Mouse (Mus musculus): ENCODE measurements at regions not wholly inside any gene's neighbourhood (a gene's known extent, or its start where the extent isn't known, plus 50 kb on each side); places are given as distances from the start of the nearest gene placed in this dataset.

DNA sequence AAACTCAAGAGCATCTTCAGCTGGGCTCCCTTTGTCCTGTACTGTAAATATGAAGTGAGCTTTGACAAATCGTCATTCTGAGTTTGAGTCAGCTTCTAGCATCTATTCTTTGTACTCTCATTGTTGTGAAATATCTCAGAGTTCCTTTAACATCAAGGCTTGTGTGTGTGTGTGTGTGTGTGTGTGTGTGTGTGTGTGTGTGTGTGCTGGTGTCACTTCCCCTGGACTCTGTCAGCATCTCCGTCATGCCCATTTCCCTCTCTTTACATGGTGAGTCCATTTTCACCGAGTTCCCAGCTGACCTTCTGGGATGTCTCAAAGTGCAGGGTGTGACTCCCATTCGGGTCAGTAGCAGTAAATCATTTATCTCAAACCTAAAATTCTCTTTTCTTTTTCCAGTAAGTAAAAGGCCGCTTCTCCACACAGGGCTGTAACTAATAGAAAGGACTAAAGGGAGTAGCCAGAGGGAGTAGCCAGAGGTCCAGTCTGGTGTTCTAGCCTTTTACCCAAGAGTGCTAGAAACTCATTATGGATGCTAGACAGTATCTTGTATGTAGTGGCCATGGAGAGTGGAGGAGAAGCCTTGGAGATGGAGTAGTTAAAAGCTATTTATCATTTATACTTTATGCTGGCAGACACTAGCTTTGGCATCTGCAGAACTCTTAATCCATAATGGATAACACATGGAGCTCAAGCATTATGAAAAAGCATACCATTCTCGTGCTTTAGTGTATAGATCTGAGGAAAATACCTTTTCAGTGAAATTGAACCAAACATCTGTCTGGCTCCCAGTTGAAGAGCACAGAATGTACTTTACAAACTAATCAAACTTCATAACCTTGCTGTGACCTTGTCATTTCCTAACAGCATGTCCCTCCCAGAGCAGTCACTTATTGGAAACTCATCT lies 85.6 kb upstream of the Thbs1 start:
- no peak for DNase-seq (ENCODE audit: low spot score in 2 of 2)

DNA sequence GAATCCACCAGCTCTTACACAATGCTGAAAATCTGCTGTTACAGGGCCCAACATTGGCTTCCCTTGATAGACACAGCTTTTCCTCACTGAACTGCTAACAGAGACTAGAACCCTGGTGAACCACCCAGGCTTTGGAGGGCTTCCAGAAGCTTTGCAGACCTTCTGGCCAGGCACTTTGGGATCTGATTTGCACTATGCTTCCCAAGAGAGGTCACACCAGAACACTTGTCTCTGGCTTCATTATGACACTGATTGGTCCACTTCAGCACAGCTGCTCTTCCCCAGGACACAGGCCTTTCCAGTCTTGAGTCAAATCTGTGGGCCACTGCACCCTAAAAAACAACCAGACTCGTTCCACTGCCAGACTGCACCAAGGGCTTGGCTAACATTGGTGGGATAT lies 82.8 kb upstream of the Thbs1 start:
- no peak for DNase-seq (ENCODE audit: low spot score in 2 of 2)

DNA sequence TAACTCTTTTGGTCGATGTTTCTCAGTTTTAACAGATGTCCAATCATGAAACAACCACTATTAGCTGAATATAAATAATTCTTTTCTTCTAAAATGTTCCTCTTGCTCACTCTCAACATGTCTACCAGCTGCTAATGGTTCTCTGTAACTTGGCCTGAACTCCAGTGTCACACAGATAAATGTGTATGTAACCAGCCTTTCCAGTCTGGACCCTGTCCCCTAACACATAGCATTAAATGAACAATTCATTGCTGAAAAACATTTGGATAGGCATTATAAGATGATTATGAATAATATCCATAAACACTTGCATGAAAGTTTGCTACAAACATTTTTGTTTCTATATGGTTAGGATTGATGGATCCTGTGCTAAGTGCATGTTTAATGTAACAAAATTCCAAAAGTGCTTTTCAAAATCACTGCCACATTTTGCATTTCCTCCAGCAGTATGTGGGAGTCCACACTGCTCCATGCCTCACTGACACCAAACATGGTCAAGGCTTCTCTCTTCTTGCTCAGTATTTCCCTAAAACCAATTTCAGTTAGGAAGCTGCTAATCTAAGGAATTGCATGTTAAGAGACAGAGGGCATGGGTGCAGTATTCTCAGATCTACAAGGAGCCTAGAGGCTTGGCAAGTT lies 82.1 kb upstream of the Thbs1 start:
- no peak for DNase-seq (ENCODE audit: low spot score in 2 of 2)

DNA sequence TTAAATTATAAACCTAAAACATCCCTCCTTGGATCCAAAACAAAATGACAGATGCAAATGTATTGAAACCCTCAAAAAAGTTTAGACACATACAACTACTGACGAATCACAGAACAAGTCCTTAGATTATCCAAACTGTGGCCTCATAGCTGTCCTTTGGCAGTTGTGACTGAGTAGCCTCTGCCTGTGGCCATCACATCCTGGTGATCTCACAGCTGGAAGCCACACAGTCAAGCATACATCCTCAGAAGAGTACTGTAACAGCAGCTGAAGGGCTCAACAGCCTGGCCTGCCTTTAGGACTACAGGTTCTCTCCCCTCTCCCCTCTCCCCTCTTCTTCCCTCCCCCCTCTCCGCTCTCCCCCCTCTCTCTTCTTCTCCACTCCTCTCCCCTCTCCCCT lies 80.0 kb upstream of the Thbs1 start:
- DNase-seq (ENCODE audit: low spot score in 2 of 2), result no peak

DNA sequence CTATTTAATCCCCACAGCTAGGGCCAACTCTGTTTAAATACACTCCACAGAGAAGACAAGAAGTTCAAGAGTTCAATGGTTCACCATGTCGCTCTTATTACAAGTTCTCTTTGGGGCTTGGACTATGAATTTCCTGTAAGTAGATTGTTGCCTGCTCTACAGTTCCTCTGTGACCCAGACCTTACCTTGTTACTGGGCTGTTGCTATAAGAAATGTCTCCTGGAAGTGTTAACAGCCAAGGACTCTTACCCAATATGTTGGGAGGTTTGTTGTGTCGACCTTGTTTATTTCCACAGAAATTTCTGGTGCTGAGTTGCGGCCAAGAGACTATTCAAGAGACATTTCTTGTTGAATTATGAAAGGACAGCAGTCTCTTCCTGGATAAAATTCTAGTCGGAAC lies 78.3 kb upstream of the Thbs1 start:
- DNase-seq (ENCODE audit: low spot score in 2 of 2), result no peak

DNA sequence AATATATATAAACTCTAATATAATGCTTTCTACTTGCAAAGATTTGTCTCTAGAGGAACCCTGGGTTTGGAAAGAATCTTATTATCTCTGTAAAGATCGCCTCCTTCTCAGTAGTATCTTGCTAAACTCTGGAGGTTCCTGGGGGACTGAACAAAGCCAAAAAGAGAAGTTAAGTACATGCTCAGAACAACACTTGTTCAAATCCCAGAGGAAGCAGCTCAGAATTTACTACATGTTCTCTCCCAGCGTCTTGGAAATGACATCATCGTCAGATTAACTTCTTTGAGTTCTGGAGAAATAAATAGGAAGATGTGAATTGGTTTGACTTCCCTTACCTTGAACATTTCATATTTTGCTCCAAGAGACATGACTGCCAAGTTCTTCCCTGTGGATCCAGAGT lies 77.7 kb upstream of the Thbs1 start:
- no peak for DNase-seq (ENCODE audit: low spot score in 2 of 2)

DNA sequence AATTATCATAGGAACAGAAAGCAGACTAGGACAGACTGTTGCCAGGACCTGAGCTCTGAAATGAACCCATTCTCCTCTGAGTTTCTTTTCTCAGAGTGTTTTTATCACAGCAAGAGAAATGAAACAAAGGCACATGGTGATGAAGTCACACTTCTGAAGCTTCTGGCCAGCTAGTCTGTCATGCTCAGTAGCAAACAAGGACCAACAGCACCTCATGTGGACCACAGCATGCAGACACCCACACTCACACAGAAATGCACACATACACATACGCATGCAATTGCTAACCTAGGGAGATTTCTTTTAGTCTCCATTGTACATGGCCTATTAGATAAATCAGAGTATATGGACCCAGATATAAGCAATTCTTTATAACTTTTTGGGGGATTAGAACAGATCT lies 76.3 kb upstream of the Thbs1 start:
- no peak for DNase-seq (ENCODE audit: low spot score in 2 of 2)

DNA sequence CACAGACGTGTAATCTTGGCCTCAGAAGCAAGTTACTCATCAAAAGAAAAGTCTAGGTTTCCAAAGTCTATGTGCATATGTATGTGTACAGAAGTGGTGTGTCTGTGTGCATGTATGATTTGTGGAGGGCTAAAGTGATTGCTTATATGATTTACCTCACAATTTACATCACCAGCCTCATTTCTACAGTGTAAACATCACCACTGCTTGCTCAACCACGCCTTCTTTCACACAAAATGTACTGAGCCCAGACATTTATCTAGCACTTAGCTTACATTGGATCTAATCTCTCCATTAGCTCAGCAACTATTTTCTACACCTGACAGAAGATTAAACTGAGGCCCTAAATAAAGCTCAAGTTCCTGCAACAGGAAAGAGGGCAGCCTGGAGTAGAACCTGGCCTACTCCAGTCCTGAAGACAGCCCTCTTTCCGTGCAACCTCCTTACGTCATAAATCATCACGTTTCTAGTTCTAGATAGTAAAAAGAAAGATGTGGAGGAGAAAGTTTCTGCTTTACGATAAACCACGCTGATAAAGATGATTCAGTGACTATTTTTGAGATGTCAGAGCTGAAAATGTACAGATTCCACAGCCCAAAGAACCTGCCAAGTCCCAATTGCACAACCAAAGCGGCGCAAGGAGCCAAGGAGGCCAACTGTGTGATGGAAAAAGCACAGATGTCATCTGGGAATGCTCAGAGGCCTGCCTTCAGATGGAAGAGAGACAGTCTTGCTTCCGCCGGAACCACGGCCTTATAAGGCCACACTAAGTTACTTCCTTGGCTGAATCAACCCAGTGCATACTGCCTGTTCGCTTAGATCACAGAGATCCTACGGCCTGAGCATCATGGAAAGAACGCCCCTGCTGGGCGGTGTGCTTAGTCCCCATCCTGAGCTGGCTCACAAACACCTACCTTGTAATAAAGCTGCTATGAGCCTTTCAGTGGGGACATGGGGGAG lies 72.5 kb upstream of the Thbs1 start:
- DNase-seq (ENCODE audit: low spot score in 2 of 2), result no peak

DNA sequence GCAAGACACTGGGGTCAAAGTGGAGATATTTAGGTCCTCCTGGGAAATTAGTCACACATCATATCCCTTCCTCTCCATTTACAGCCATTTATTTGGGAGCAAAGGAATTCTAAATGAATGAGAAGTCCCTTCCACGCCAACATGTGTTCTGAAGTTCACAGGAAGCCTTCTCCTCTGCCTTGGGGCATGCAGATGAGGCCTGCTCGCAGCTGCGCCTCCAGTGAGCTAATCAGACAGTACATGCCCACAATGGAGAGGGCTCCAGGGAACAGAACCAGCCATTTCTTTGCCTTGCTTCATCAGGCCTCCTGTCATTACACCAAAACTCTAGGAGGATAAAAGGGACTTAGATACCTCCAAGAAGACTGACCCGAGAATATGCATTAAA lies 71.9 kb upstream of the Thbs1 start:
- no peak for DNase-seq (ENCODE audit: low spot score in 2 of 2)

DNA sequence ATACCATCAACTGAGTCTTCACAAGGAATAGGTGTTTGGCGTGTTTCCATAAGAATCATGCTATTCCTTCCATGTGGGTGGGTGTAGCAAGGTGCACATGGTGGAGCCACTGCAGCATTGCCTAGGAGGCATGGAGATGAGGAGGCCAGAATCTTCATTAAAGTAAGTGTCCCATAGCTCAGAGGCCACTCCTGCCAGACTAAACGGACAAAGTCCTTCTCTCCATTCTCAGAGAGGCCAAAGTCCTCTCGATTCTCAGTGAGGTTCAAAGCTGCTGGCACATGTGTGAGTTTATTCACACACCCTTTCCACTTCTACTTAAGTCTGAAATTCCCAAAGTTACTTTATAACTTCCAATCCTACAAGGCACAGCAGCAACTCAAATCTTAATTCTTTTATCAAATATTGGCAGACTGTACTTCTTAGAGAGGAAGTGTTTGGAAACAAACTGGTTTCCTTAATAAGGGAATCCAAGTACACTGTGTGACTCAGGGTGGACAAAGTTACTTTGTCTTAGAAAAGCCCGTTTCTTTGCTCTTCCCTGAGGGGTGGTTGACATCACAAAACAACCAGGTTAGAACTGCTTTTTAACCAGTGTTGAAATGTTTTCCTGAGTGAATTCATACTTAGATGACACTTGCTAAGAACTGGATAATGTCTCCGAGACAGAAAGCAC lies 69.2 kb upstream of the Thbs1 start:
- DNase-seq (ENCODE audit: low spot score in 2 of 2), result no peak

DNA sequence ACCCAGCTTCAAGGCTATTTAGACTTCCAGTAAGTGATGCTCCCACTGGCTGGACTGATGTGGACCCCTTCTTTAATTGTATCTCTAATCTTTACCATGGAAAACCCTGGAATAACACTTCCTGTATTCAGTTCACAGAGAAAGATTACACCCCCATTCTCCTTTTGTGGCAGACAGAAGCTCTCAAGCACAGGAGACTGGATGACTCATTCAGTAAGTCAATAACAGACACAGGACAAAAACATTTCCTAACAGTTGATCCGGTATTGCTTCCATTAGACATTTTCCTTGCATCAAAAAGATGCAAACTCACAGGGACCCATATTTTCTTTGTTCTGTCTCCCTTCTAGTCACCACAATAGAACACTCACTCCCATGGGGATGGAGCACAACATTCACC lies 67.0 kb upstream of the Thbs1 start:
- no peak for DNase-seq (ENCODE audit: low spot score in 2 of 2)

DNA sequence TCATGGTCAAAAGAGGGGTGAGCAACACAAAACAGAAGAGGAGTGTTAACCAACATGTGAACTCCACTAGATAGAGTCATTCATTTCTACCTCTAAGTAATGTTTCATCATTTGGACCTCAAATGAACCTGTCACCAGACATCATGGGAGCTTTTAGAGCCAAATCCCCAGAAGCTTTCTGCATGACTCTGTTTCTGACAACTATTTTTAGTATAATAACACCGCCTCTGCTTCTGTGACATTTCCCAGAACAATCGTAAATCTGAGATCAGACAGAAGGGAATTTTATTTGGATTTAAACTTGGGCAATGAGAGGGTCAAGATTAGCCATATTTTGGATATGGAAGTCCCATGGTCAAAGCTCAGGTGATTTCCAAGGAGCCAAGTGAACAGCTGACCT lies 61.4 kb upstream of the Thbs1 start:
- DNase-seq (ENCODE audit: low spot score in 2 of 2), result no peak

DNA sequence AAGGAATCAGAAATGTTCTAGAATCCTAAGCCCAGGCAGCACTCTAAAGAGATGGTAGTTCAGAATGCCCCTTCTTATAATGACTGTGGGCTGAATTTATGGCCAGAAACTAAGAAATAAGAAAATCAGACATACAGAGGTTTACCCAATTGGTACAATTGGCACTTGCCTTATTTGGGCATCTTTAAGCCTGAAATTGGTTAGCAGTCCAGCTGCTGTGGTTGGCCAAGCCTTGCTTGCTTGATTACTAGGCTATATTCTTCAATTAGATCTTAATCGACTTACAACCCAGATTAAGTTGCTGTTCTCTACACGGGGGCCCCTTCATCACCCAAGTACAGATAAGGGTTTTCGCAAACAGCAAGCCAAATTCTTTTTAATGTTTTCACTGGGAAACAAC lies 60.1 kb upstream of the Thbs1 start:
- DNase-seq (ENCODE audit: low spot score in 2 of 2), result no peak

DNA sequence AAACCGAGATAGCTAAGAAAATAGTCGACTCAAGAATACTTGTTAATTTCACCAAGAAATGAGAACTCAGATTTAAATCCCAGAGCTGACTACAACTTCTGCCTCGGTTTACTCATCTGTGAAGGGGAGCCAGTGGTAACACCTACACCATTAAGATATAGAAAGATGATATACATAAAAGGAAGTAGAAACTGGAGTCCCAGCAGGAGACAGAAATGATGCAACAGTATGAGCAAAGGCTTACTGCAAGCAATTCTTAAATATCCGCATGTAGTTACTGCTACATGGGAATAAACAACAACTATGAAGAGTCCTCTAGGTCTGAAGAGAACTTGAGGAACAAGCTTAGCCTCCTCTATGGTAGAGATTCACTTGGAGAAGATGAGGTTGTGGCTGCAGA lies 58.2 kb upstream of the Thbs1 start:
- no peak for DNase-seq (ENCODE audit: low spot score in 2 of 2)

DNA sequence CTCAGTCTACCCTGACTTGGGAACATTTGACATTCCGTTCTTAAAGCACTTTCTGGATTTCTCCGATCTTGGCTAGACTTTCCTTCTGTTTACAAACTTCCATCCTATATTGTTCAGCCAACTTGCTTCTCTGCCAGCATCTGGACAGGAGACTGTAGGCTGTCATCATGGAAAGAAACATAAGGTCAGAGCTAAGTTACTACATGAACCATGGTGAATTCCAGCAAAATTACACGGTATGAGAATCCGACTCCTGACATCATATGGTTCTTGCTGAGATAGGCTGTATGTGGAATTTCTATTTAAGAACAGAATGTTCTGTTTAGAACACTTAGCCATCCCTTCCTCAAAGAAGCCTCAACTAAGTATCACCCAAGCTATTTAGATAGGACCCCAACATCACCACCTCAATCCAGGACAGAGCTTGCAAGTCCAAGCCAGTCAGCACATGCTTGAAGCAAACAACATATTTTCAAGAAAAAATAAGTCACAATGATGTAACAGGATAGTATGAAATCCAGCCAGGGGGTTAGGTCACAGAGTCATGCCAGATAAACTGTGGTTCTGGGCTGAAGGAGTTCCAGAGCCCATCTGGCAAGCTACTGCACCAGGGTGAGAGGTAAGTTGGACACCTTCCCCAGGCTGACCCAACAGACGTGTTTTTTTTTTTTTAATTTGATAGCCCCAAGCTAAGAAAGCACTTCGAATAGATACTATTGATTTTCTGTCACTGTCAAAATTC lies 52.9 kb upstream of the Thbs1 start:
- DNase-seq (ENCODE audit: low spot score in 2 of 2), result no peak

DNA sequence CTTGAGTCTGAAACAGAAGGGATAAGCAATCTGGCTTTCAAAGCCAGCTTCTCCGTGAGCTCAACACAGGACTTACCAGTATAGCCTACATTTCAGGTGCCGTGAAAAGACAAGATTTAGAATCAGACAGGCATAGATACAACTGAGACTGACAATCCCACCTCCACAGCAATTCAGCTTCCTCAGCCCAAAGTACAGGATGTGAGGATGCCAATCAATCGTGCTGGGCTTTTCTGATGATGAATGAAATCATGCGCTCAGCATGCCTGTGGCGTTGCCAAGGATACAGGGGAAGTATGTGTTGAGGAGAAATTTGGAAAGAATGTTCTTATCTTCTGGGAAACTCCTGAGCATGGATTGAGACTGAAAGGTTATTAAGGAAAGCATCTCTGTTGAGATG lies 50.4 kb upstream of the Thbs1 start:
- DNase-seq (ENCODE audit: low spot score in 2 of 2), result no peak

Data from adrenal gland, postnatal 4 days (tissue).